Mouse (Mus musculus) E14TG2a.4 (cell line): ENCODE measurements around the gene Slf2.

Experiments used
- H3K27me3 ChIP-seq: 2 replicates; pipeline ENCODE4 v1.6.1; 2014; ENCODE audit warnings: low read length, control low read depth; ENCODE audit not compliant: insufficient read depth
- H3K36me3 ChIP-seq: 2 replicates; pipeline ENCODE4 v1.6.1; 2014; ENCODE audit warnings: low read length, control low read depth; ENCODE audit not compliant: insufficient read depth
- H3K4me1 ChIP-seq: replicated peaks from 2 replicates; pipeline ENCODE4 v1.6.1; 2014; ENCODE audit warnings: low read depth, low read length, control low read depth
- H3K4me3 ChIP-seq: replicated peaks from 2 replicates; pipeline ENCODE4 v1.5.1; 2014; ENCODE audit warnings: mild to moderate bottlenecking, low read length
- H3K9me3 ChIP-seq: 2 replicates; pipeline ENCODE4 v1.6.1; 2014; ENCODE audit warnings: low read length, control low read depth
- CTCF ChIP-seq: conservative IDR thresholded peaks from 2 replicates; pipeline ENCODE4 v1.5.1; 2014; ENCODE audit warnings: low read length
- NANOG ChIP-seq: IDR thresholded peaks from 2 replicates; pipeline ENCODE4 v1.6.1; 2014; ENCODE audit warnings: borderline replicate concordance, low read length, mixed read lengths
- POU5F1 ChIP-seq: IDR thresholded peaks from 2 replicates; pipeline ENCODE4 v1.6.1; 2014; ENCODE audit warnings: low read length, borderline replicate concordance

The Slf2 gene

GRCm38 (mm10) chr19:44984420-44984819, 53.5 kb downstream of the Slf2 start:
- H3K9me3 ChIP-seq, result no peaks in the 10 kb centered on the region
- TF ChIP-seq POU5F1, result no peak
- TF ChIP-seq NANOG, result no peak
- TF ChIP-seq CTCF, result no peak

GRCm38 (mm10) chr19:44985159-44985988, 54.4 kb downstream of the Slf2 start:
- TF ChIP-seq POU5F1 (no peak), NANOG (no peak), CTCF (no peak)
- peaks cover 31% of the 10 kb centered on the region for H3K27me3 ChIP-seq
- H3K36me3 ChIP-seq, result peaks cover 31% of the 10 kb centered on the region

More at GRCm38 (mm10) chr19:44984420-44984819, 53.5 kb downstream of the Slf2 start:
- H3K36me3 ChIP-seq, result peaks cover 41% of the 10 kb centered on the region
- peaks cover 21% of the 10 kb centered on the region for H3K27me3 ChIP-seq
- no peak overlapping the region for H3K4me3 ChIP-seq
- H3K4me1 ChIP-seq, result peaks cover 11% of the 10 kb centered on the region

GRCm38 (mm10) chr19:44987004-44987403, 56.1 kb downstream of the Slf2 start:
- TF ChIP-seq CTCF, result no peak
- no peak for TF ChIP-seq POU5F1
- TF ChIP-seq NANOG, result no peak
- Histone ChIP-seq H3K4me1 (peaks cover 36% of the 10 kb centered on the region), H3K36me3 (peaks cover 15% of the 10 kb centered on the region)

More at GRCm38 (mm10) chr19:44985159-44985988, 54.4 kb downstream of the Slf2 start:
- Histone ChIP-seq H3K4me3 (no peak overlapping the region), H3K9me3 (no peaks in the 10 kb centered on the region), H3K4me1 (peaks cover 20% of the 10 kb centered on the region)

GRCm38 (mm10) chr19:44987851-44988250, 56.9 kb downstream of the Slf2 start:
- Histone ChIP-seq H3K4me3 (no peak overlapping the region), H3K36me3 (peaks cover 6% of the 10 kb centered on the region)

More at GRCm38 (mm10) chr19:44987004-44987403, 56.1 kb downstream of the Slf2 start:
- Histone ChIP-seq H3K4me3 (no peak overlapping the region), H3K27me3 (peaks cover 39% of the 10 kb centered on the region), H3K9me3 (no peaks in the 10 kb centered on the region)

GRCm38 (mm10) chr19:44988321-44988720, 57.4 kb downstream of the Slf2 start:
- Histone ChIP-seq H3K27me3 (peaks cover 39% of the 10 kb centered on the region), H3K4me1 (peaks cover 48% of the 10 kb centered on the region), H3K9me3 (no peaks in the 10 kb centered on the region), H3K4me3 (peak overlapping the region; percentile 85; the same call in 1 of the 2 replicates), H3K36me3 (0 out of 2 replicates have a peak, but pooled peaks cover 3% of the 10 kb centered on the region)
- TF ChIP-seq POU5F1 (no peak), CTCF (no peak), NANOG (no peak)

More at GRCm38 (mm10) chr19:44987851-44988250, 56.9 kb downstream of the Slf2 start:
- H3K9me3 ChIP-seq, result no peaks in the 10 kb centered on the region
- H3K4me1 ChIP-seq, result peaks cover 45% of the 10 kb centered on the region
- TF ChIP-seq NANOG (no peak), CTCF (no peak), POU5F1 (no peak)
- H3K27me3 ChIP-seq, result peaks cover 39% of the 10 kb centered on the region

GRCm38 (mm10) chr19:44988831-44989566, 58.0 kb downstream of the Slf2 start, which contains the start of gene Sema4g:
Gene Sema4g (plus strand): TSS chr19:44989101.
- no peak for TF ChIP-seq POU5F1
- TF ChIP-seq NANOG, result no peak
- peak; percentile 20 for TF ChIP-seq CTCF
- peaks cover 39% of the 10 kb centered on the region for H3K27me3 ChIP-seq
- no peaks in the 10 kb centered on the region for H3K9me3 ChIP-seq
- H3K4me3 ChIP-seq, result peak within 1 kb of the TSS; percentile 85
- no peaks in the 10 kb centered on the region for H3K36me3 ChIP-seq
- peaks cover 48% of the 10 kb centered on the region for H3K4me1 ChIP-seq

GRCm38 (mm10) chr19:44989567-44990495, 58.9 kb downstream of the Slf2 start:
- Histone ChIP-seq H3K9me3 (no peaks in the 10 kb centered on the region), H3K4me3 (peak overlapping the region; percentile 85), H3K36me3 (0 out of 2 replicates have a peak, but pooled peaks cover 5% of the 10 kb centered on the region), H3K4me1 (peaks cover 48% of the 10 kb centered on the region), H3K27me3 (peaks cover 39% of the 10 kb centered on the region)
- no peak for TF ChIP-seq NANOG
- no peak for TF ChIP-seq CTCF
- TF ChIP-seq POU5F1, result no peak
